Mouse (Mus musculus): Measurements from ENCODE around the gene Grik5. TPM values are rescaled to one million over a fixed set of nuclear protein-coding genes. Genes with fewer than 3 reads are reported as not detected.

Grik5 gene
- polyA plus RNA-seq, 1 experiment from 2014 or later = 4.5 TPM

- no peak overlapping the region for H3K4me3 ChIP-seq
- peaks cover 13% of the 10 kb centered on the region for H3K4me1 ChIP-seq
- 98% methylated on average over 3 of the region's 3 CpGs for WGBS
- no peaks in the 10 kb centered on the region for H3K27me3 ChIP-seq (replicated peaks; ENCODE audit: low read depth, poor library complexity, severe bottlenecking)
- DNase-seq (ENCODE audit: low spot score) = no peak
- H3K9me3 ChIP-seq = no peaks in the 10 kb centered on the region
- H3K27ac ChIP-seq (replicated peaks) = no peak overlapping the region
- no peaks in the 10 kb centered on the region for H3K36me3 ChIP-seq (replicated peaks)
Measured at GRCm38 (mm10) chr7:24970341-24970740, 101.8 kb downstream of the Grik5 start.

- H3K27me3 ChIP-seq (replicated peaks; ENCODE audit: low read depth, poor library complexity, severe bottlenecking) = no peaks in the 10 kb centered on the region
- no peak overlapping the region for H3K27ac ChIP-seq (replicated peaks)
- no peak for DNase-seq (ENCODE audit: low spot score)
- peaks cover 19% of the 10 kb centered on the region for H3K4me1 ChIP-seq
- no peaks in the 10 kb centered on the region for H3K36me3 ChIP-seq (replicated peaks)
- no peak overlapping the region for H3K4me3 ChIP-seq
- H3K9me3 ChIP-seq = no peaks in the 10 kb centered on the region
- 75% methylated on average over 12 of the region's 12 CpGs for WGBS
Measured at GRCm38 (mm10) chr7:24969805-24970204, 102.3 kb downstream of the Grik5 start.

GRCm38 (mm10) chr7:24968463-24968862 is 103.7 kb downstream of the Grik5 start:
- no peak overlapping the region for H3K4me3 ChIP-seq
- H3K9me3 ChIP-seq = no peaks in the 10 kb centered on the region
- H3K27ac ChIP-seq (replicated peaks) = no peak overlapping the region
- WGBS = 68% methylated on average over 6 of the region's 6 CpGs
- H3K27me3 ChIP-seq (replicated peaks; ENCODE audit: low read depth, poor library complexity, severe bottlenecking) = no peaks in the 10 kb centered on the region
- DNase-seq (ENCODE audit: low spot score) = no peak
- peaks cover 26% of the 10 kb centered on the region for H3K4me1 ChIP-seq
- no peaks in the 10 kb centered on the region for H3K36me3 ChIP-seq (replicated peaks)

- no peaks in the 10 kb centered on the region for H3K9me3 ChIP-seq
- 86% methylated on average over 8 of the region's 8 CpGs for WGBS
Measured at GRCm38 (mm10) chr7:24967966-24968365, 104.2 kb downstream of the Grik5 start.

GRCm38 (mm10) chr7:24964897-24965535 is 107.1 kb downstream of the Grik5 start:
- no peaks in the 10 kb centered on the region for H3K9me3 ChIP-seq
- H3K27ac ChIP-seq (replicated peaks) = peak overlapping the region; percentile 36; the same call in 1 of the 2 replicates
- H3K27me3 ChIP-seq (replicated peaks; ENCODE audit: low read depth, poor library complexity, severe bottlenecking) = no peaks in the 10 kb centered on the region
- H3K4me1 ChIP-seq = peaks cover 16% of the 10 kb centered on the region
- peak; percentile 89 for DNase-seq (ENCODE audit: low spot score)
- H3K4me3 ChIP-seq = no peak overlapping the region
- H3K36me3 ChIP-seq (replicated peaks) = no peaks in the 10 kb centered on the region
- WGBS = 7% methylated on average over 5 of the region's 5 CpGs

More at GRCm38 (mm10) chr7:24967966-24968365, 104.2 kb downstream of the Grik5 start:
- H3K27me3 ChIP-seq (replicated peaks; ENCODE audit: low read depth, poor library complexity, severe bottlenecking) = no peaks in the 10 kb centered on the region
- no peak for DNase-seq (ENCODE audit: low spot score)
- no peaks in the 10 kb centered on the region for H3K36me3 ChIP-seq (replicated peaks)
- H3K4me1 ChIP-seq = peaks cover 26% of the 10 kb centered on the region
- H3K4me3 ChIP-seq = no peak overlapping the region
- H3K27ac ChIP-seq (replicated peaks) = no peak overlapping the region

- H3K4me1 ChIP-seq = peaks cover 16% of the 10 kb centered on the region
- H3K27ac ChIP-seq (replicated peaks) = no peak overlapping the region
- WGBS = 80% methylated on average over 2 of the region's 2 CpGs
- H3K27me3 ChIP-seq (replicated peaks; ENCODE audit: low read depth, poor library complexity, severe bottlenecking) = no peaks in the 10 kb centered on the region
- H3K4me3 ChIP-seq = no peak overlapping the region
- H3K9me3 ChIP-seq = no peaks in the 10 kb centered on the region
- no peak for DNase-seq (ENCODE audit: low spot score)
- no peaks in the 10 kb centered on the region for H3K36me3 ChIP-seq (replicated peaks)
Measured at GRCm38 (mm10) chr7:24964288-24964687, 107.9 kb downstream of the Grik5 start.

Small RNA genes lying within 50 kb of the gene (microRNA-seq; reads per million reads assigned to microRNA genes)
- gene Mir6537 (not detected), gene Mir7046 (not detected), gene Mir7047 (not detected)

Other genes starting within 250 kb of the Grik5 start
- gene Gm9844, start 210.1 kb downstream of the Grik5 start, polyA plus RNA-seq (2016; fragmentation: Nextera tagmentation; extraction: Ambion mirVana) = 14.4 and 18.5 TPM in 2 replicates
- gene Lypd4, start 202.4 kb downstream of the Grik5 start, polyA plus RNA-seq (2016; fragmentation: Nextera tagmentation; extraction: Ambion mirVana) = not detected in 2 replicates
- not detected in 2 replicates for gene Dmrtc2, start 202.3 kb downstream of the Grik5 start, polyA plus RNA-seq (2016; fragmentation: Nextera tagmentation; extraction: Ambion mirVana)
- 2,181 and 2,235 TPM in 2 replicates for gene Rps19, start 188.0 kb downstream of the Grik5 start, polyA plus RNA-seq (2016; fragmentation: Nextera tagmentation; extraction: Ambion mirVana)
- gene Cd79a, start 175.0 kb downstream of the Grik5 start, polyA plus RNA-seq (2016; fragmentation: Nextera tagmentation; extraction: Ambion mirVana) = 0.26 and 0.40 TPM in 2 replicates
- gene Arhgef1, start 169.4 kb downstream of the Grik5 start, polyA plus RNA-seq (2016; fragmentation: Nextera tagmentation; extraction: Ambion mirVana) = 79.9 and 87.0 TPM in 2 replicates
- 0.17 TPM in 1 of 2 replicates, not detected in the other for gene Gm4881, start 127.9 kb downstream of the Grik5 start, polyA plus RNA-seq (2016; fragmentation: Nextera tagmentation; extraction: Ambion mirVana)
- 69.5 and 76.1 TPM in 2 replicates for gene Rabac1, start 99.6 kb downstream of the Grik5 start, polyA plus RNA-seq (2016; fragmentation: Nextera tagmentation; extraction: Ambion mirVana)
- gene Atp1a3, start 66.4 kb downstream of the Grik5 start, polyA plus RNA-seq (2016; fragmentation: Nextera tagmentation; extraction: Ambion mirVana) = 4.4 and 5.4 TPM in 2 replicates
- 44.4 and 45.8 TPM in 2 replicates for gene Zfp574, start 221 bp upstream of the Grik5 start, polyA plus RNA-seq (2016; fragmentation: Nextera tagmentation; extraction: Ambion mirVana)
- gene Pou2f2, start 107.4 kb upstream of the Grik5 start, polyA plus RNA-seq (2016; fragmentation: Nextera tagmentation; extraction: Ambion mirVana) = 4.9 and 6.2 TPM in 2 replicates
- gene Dedd2, start 148.3 kb upstream of the Grik5 start, polyA plus RNA-seq (2016; fragmentation: Nextera tagmentation; extraction: Ambion mirVana) = 11.3 and 12.0 TPM in 2 replicates
- gene Zfp526, start 149.1 kb upstream of the Grik5 start, polyA plus RNA-seq (2016; fragmentation: Nextera tagmentation; extraction: Ambion mirVana) = 2.7 and 3.3 TPM in 2 replicates
- gene Gsk3a, start 165.5 kb upstream of the Grik5 start, polyA plus RNA-seq (2016; fragmentation: Nextera tagmentation; extraction: Ambion mirVana) = 10.6 and 10.7 TPM in 2 replicates
- 10.9 and 11.5 TPM in 2 replicates for gene Erf, start 178.4 kb upstream of the Grik5 start, polyA plus RNA-seq (2016; fragmentation: Nextera tagmentation; extraction: Ambion mirVana)
- gene Cic, start 195.4 kb upstream of the Grik5 start, polyA plus RNA-seq (2016; fragmentation: Nextera tagmentation; extraction: Ambion mirVana) = 17.1 and 21.4 TPM in 2 replicates
- gene Pafah1b3, start 225.6 kb upstream of the Grik5 start, polyA plus RNA-seq (2016; fragmentation: Nextera tagmentation; extraction: Ambion mirVana) = 281 and 301 TPM in 2 replicates
- 0.82 and 0.88 TPM in 2 replicates for gene Prr19, start 229.1 kb upstream of the Grik5 start, polyA plus RNA-seq (2016; fragmentation: Nextera tagmentation; extraction: Ambion mirVana)
- gene Tmem145, start 233.8 kb upstream of the Grik5 start, polyA plus RNA-seq (2016; fragmentation: Nextera tagmentation; extraction: Ambion mirVana) = 0.85 and 1.0 TPM in 2 replicates
- 17.6 and 17.7 TPM in 2 replicates for gene Megf8, start 244.8 kb upstream of the Grik5 start, polyA plus RNA-seq (2016; fragmentation: Nextera tagmentation; extraction: Ambion mirVana)

All from embryonic facial prominence, embryonic 10.5 days (tissue).